Mouse (Mus musculus) lung, postnatal 14 days (tissue): Measurements from ENCODE around the gene Myo19.

Source experiments
- DNase-seq: peaks from one replicate; pipeline ENCODE4 v3.0.0; 2021

Myo19 gene

DNA sequence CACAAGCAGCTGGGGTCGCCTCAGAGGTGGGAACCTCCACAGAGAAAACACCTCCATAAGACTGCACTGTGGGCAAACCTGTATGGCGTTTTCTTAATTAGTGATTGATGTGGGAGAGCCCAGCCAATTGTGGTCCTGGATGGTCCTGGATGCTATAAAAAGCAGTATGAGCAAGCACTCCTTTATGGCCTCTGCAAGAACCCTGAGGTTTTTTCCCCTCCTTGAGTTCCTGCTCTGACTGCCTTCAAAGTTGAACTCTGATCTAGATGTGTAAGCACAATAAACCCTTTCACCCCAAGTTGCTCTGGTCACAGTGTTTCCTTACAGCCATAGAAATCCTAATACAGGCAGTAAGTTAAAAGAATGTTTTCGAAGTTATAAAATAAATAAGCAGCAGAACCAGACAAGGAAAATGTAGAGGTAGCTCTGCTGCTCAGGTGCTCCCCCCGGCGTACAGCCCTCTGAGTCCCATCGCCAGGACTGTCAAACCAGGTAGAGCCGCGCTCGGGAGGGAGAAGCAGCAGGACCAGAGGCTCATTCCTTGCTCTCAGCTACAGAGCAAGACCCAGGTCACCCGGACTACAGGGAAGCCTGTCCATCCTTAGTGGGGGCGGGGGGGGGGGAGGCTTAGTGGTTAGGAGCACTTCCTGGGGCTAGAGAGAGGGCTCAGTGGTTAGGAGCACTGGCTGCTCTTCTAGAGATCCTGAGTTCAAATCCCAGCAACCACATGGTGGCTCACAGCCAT lies 7.0 kb downstream of the Myo19 start:
- DNase-seq: no peak

DNA sequence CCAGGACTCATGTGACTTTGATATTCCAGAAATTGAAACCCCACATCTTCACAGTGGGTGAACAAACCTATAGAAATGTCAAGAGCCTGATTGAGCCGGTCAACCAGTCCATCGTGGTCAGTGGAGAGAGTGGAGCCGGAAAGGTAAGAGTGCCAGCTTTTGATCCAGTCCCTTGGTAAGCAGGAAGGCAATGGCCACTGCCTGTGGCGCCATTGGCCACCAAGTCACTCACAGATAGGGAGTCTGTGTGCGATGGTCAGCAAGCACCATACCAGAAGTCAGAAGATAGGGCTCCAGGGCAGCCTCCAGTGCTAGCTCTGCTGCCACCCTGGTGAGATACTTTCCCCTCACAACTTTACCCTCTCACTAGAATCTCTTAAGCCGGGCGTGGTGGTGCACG lies 8.1 kb downstream of the Myo19 start:
- DNase-seq: no peak

DNA sequence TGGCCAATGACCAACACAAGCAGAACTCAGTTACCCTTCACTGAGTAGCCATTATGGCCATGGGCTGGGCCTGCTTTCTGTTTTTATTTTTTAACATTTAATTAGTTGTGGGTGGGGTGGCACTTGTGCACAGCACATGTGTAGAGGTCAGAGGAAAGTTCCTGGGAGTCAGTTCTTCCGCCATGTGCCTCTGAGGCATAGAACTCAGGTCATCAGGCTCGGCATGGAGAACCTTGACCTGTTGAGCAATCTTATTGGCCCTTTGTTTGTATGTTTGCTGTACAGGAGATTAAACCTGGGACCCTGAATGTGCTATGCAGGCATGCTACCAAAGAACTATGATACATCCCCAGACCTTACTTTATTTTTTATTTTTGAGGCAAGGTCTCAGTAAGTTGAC lies 9.5 kb downstream of the Myo19 start:
- DNase-seq: no peak

DNA sequence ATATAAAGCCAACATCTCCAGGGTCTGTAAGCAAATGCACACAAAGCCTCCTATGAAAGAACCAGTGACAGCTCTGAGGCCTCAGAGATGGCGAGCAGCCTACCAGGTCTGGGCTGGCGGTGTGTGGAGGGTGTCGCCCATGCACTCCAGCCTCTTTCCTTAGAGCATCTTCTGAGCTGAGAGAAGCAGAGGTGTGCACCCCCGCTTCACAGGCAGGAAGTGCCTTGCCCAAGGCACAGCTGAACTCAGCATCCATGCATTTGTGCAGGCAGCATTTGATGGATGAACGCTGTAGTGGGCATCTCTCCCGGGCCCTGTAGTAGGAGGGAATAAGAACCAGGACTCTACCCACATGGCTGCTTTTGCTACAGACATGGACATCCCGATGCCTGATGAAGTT lies 11.8 kb downstream of the Myo19 start:
- no peak for DNase-seq

DNA sequence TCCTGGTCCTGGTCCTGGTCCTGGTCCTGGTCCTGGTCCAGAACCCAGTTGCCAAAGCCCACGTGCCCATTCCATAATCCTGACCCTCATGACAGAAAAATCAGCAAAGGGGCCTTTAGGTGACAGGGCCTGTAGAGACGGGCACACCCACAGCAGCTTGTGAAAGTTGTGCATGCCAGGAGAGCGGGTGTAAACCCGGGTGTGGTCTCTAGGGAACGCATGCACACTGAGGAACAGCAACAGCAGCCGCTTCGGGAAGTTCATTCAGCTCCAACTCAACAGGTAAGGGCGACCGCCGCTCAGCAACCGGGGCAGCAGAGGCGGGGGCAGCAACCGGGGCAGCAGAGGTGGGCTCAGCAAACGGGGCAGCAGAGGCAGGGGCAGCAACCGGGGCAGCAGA lies 13.2 kb downstream of the Myo19 start:
- DNase-seq: no peak

DNA sequence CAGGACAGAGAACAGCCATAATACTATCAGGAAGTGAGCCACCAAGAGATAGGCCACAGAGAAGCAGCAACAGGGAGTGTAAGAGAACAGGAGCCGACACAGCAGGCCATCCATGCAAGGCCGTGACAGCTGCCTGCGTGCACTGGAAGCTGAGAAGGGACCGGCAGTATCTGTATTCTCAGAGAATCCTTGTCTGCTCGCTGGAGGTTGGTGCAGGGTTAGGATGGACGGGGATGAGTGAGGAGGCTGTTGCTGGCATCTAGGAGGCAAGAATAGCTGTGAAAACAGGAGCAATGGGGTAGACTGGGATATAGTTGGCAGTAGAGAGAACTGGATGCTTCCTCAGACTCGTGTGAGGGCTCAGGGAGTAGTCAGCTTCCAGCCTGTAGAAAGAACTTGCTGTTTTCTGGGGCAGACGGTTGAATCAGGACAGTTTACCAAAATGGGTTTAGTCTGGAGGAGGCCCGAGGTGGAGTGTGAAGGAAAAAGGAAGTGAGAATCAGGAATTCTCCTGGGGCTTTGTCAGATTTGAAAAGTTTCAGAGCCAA lies 24.7 kb downstream of the Myo19 start:
- no peak for DNase-seq

DNA sequence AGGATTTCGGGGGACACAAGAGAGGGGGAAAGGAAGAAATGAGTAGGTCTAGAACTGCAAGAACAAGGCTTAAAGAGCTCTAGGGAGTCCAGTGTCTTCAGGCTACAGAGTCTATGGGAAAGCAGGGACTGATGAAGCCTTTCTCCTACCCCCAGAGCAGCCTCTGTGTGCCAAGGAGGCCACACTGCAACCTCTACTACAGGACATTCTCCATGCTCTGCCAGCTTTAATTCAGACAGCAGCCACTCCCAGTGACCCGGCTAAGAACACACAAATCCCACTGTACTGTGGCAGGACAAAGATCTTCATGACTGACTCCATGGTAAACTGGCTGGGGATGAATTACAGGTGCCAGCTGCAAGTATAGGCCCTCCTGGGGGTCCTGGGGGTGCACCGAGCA lies 27.1 kb downstream of the Myo19 start:
- DNase-seq: no peak

DNA sequence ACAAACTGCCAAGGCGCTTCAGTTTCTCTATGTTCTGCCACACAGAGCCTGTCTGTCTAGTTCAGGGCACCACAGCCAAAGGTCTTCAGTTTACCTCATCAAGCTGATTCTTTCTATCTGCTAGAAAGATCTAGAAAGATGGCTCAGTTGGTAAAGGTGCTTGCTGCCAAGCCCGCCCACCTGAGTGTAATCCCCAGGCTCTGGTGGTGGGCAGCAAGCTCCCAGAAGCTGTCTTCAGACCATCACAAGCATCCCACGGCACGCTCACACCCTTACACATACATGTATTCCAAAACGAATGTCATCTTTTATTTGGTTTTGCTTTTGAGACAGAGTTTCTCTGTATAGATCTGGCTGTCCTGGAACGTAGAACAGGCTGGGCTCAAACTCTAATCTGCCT lies 28.5 kb downstream of the Myo19 start:
- no peak for DNase-seq

DNA sequence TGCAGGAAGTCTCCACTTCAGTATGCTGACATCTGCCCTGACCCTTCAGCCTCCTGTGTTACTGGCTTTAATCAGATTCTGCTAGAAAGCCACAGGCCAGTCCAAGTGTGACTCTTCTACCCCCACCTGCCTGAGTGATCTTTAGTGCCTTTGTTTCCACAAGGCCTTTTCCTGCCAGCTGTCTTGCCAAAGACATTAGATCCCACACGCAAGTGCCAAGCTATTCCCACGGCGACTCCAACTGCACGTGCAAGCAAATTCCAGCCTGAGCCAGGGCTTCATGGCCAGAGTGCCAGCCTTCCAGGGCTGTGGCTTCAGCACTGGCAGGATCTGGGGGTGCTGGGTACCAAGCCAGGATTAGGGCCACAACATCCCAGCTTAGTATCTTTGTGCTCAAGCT lies 30.5 kb downstream of the Myo19 start:
- no peak for DNase-seq

DNA sequence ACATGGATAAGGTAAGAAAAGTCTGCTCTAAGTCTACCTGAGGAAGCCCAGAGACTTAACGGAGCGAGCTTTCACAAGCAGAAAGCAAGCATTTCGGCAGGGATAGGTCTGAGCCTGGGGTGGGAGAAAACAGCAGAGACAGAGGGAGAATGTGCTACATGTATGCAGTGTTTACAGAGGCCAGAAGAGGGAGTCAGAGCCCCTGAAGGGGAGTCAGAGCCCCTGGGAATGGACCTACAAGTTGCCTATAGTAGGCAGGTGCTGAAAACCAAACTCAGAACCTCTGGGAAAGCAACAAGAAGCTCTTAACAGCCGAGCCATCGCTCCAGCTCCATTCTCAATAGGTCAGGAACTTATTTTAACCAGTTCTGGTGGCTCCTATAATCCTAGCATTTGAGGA lies 34.7 kb downstream of the Myo19 start:
- DNase-seq: no peak

DNA sequence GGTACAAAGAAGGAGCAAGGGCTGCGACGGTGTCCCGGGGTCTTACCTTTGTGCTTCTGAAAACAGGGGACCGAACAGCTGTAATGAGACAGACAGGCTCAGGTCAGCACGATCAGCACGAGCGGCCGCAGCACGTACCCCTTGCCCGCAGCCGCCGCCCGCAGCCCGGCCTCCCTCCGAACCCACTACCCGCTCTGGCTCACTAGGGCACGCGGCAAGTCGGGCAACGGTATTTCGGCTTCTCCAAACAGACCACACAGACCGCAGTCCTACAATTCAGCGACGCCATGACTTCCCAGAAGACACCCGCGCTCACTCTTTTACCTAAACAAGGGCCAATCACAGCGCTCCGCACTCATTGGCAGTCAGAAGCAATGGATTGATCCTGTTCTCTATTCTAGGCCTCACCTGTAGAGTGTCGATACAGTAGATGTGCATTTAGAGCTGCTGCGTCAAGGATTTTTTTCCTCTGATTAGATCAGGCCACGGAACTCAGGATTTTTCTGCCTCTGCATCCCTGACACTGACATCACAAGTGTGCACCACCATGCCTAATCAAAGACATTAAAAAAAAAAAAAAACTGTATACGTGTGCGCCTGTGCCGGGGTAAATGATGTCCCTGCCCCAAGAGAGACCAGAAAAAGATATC lies 36.2 kb downstream of the Myo19 start, which contains the start of gene Znhit3:
Gene Znhit3 (minus strand): TSS at position 314 of the 650 bp plus-strand sequence.
- DNase-seq: peak; percentile 85

DNA sequence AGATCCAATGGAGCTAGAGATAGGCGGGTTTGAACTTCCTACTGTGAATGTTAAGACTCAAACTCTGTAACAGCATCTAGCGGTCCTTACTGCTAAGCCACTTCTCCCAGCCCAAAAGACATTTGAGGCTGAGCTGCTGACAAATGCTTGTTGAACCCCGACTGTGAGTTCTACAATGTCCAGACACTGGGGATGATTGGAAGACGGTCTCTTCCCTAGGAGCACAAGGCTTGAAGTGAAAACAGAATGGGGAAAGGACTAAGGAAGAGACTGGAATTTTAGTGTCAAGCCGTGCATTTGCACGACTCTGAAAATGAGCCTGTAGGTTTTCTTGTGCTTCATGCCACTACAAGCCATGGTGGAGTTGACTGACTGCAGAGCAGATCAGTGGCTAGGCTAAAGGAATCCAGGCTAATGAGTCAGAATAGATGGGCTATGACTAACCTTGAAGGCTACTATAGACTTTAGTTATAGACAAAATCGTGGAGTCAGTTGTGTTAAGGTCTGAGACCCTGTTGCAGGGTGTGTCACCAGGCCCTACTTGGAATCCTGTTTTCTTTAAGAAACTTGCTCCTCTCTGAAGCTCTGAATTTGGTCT lies 36.9 kb downstream of the Myo19 start:
- DNase-seq: no peak

DNA sequence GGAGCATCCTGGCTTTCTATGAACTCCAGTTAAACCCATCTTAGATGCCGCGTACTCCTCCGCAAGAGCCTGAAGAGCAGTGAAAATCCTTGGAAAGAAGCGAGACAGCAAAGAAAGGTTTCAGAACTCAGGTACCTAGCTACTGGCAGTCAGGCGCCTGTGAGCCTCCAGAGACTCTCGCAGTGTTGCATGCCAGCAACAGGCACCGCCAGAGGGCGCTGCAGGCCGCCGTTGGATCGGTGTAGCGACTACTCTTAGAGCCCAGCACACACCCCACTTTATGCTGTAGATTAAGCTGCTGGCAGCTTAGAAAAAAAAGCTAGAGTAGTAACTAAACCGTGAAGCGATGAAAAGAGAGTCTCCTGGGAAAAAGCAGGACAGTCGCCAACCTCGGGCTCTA lies 38.5 kb downstream of the Myo19 start:
- DNase-seq: peak; percentile 94

DNA sequence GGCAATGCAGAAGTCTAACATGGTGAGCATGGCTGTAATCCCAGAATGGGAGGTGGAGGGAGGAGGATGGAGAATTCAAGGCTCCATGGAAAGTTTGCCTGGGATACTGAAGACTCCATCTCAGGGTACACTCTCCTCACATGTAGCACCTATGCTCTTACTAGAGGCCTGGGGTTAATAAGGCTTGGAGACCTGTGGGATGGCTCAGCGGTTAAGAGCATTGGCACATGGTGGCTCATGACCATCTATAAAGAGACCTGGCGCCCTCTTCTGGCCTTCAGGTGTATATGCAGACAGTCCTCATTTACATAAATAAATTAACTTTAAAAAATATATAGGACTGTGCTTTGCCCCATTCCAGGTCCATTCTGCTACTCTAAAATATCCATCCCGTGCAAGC lies 39.3 kb downstream of the Myo19 start:
- peak; percentile 52 for DNase-seq

DNA sequence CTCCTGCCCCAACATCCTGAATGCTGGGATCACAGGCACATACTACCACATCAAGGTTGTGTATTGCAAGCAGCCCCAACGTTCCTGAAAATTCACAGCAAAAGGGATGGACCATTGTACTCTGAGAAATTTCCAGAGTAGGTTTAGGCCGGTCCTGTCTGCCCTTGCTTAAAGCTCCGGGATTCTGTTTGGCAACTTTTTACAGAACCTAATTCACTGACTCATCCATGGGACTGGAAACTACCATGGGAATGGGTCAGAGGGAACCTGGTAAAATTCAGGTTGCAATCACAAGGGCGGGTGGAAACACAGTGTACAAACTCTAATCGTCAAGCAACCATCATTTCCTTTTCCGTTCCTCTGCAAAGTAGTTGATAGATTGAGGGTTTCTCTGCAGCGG lies 40.0 kb downstream of the Myo19 start:
- no peak for DNase-seq

DNA sequence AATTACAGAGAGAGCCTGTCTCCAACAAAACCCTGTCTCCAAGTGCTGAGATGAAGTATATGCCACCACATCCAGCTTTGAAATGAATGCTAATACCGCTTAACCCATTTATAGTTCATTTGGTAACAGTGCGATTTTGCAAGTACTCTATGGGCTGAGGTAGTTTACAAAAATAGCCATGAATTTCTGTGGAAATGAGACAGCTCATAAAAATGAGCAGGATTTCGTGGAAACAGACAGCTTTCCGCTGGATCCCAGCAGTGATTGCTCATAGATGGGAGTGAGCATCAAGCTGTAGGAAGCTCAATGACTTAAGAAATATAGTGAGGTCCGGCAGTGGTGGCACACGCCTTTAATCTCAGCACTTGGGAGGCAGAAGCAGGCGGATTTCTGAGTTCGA lies 41.0 kb downstream of the Myo19 start:
- DNase-seq: no peak

DNA sequence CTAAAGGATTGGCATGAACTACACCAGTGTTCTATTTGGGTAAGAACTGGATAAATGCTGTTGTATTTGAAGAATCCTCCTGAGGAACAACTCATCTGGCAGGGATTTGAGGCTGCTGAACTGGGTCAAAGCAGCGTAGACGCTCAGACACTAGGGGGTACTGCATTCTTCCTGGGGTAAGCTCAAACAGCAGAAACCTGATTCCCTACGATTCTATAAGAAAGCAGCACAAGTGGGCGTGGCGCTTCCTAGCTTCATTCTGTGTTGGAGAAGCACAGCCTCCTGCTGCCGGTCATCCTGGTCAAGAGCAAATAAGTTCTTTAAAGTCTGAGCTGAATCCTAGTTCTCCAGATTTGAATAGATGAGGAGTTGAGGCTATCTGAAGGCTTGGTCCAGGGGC lies 52.3 kb downstream of the Myo19 start:
- no peak for DNase-seq

DNA sequence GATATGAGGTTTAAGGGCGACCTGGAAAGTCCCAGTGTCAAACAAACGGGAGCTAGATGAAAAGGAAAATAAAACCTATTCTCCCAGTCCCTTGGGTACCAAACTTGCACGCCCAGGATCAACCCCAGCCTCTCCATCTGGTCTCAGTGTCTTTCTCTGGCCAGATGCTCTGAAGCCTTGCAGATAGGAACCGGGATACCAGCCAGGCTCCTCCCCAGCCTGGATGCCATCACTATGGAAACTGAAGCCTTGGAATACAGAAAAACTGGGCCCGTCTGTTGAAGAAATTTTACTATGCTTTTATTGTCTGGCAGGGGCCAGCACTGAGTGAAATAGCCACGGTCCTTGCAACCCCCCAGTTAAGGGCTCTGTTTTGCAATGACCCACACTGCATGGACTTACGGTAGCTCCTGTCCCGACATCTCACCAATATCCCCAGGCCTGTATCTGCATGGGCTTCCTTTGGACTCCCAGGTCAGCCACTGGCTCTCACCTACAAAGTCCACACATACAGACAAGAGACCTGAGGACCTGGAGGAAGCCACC lies 59.6 kb downstream of the Myo19 start:
- no peak for DNase-seq

DNA sequence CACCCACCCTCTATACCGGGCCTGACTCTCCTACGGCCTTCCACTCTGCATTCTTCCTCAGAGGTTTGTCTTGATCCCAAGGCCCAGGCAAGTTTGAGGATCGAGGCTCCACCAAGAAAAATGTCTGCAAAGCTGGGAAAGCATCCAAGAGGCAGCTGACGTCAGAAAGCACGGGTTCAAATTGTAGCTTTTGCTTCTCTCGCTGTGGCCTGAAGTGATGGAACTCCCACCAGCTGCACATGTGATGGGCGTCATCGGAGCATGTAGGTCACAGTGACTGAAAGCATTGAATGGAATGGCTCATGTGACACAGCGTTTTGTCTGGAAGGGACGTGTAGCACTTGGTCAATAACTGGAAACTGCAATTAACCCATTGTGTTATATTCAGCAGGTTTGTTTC lies 60.2 kb downstream of the Myo19 start:
- no peak for DNase-seq

DNA sequence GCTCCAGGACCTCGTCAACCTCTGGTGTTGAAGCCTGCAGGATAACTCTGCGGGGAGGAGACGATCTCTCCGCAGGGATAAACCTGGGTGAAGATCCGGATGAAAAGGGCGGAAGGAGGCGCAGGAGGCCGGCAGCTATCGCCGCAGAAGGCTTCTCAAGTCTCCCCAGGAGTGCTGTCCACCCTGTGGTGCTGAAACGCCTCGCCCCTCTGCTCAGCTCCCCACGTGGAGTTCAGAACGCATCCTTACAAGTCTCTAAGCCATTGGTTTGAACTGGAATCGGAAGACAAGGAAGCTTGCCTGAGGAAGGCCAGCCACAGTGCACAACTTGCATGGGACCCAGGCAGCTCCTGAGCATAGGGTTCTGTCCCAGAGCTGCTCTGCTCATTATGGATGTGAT lies 64.0 kb downstream of the Myo19 start:
- peak; percentile 76 for DNase-seq

DNA sequence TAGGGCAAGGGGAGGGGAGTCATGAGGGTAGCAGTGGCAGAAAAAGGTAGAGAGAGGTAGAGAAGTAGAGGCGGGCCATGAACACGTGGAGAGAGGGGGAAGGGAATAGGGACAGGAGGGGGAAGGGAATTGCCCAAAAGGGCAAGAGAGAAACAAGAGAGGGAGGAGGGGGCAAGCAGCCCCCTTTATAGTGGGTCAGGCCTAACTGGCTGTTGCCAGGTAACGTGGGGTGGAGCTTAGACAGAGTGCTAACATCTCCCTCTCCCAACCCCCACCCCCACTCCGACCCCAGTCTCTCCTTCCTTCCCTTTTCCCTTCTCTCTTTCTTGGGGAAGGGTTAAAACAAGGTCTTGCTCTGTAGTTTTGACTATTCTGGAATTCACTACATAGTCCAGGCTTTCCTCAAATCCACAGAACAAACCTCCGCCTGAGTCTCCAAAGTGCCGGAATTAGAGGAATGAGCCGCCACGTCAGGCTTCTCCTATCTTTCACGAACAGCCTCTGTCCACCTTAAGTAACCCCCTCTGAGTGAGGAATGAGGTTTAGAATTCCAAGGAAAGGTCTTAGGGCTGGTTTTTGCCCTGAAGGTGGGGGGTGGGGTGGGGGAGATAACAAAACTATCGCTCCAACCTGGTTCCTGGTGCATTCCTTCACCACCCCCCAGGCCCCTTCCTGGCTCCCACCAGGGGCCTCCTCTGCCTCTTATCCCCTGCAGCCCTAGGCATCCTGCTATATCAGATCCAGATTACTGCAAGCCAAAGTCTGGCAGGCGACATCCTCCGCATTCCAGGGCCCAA lies 64.9 kb downstream of the Myo19 start:
- DNase-seq: no peak

DNA sequence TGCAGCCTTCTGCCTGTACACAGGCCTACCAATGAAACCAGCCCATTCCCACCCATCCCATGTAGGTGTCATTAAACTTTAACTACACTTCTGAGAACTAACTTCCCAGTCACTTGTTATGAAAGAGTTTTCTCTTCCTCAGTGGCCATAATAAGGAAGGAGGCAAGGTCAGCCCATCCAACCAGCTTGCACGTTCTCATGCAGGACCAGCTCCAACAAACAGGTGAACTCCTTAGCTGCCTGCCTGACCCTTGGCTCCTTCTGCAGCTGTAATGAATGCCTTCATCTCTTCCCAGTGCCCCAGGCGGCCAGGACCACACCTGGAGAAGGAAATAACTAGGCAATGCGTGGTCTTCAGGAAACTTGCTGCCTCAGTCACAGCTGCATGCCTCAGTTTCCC lies 65.9 kb downstream of the Myo19 start:
- DNase-seq: no peak

DNA sequence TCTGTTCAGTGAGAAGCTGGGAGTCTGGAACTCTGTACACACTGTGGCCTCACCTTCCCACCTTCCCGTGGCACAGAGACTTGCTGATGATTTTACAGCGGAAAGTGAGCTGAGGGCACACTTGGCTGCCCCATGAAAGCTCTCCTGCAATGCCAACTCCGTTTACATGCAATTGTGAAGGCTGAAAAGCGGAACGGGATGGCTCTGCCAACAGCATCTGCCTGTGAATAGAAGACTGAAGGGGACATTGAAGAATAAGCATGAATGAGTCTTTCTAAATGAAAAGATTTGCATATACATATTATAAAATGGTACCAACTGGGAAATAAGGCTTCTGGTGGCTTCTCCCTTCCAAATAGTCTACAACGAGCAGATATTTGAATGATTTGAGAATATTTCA lies 67.3 kb downstream of the Myo19 start:
- no peak for DNase-seq
